Mouse (Mus musculus): ENCODE measurements around the gene Zfp985.
"Not testable (repeated sequence)": the region's sequence is repeated elsewhere in the genome, so short reads cannot be mapped to it uniquely, and the experiment has no call there.

Gene Zfp985

DNA sequence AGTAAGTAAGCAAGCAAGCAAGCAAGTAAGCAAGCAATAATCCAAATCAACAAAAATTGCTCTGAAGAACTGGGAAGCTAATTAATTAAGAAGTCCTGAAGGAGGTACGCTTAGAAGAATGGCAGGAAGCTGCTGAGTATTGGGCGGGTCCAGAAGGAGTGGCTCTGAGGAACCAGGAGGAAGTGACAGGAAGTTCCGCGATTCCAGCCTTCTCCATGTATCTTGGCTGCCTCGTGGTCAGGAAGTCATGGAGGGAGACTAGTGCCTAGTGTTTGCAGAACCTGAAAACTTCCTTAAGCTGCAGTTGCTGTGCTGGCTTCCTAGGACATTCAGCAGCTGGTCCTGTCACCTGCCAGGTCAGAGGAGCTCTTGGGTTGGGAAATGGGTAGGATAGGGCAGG is at the start of gene Zfp985:
TSS of gene Zfp985 (plus strand) at position 207 of the 400 bp plus-strand sequence.
- not testable (repeated sequence) for DNase-seq

DNA sequence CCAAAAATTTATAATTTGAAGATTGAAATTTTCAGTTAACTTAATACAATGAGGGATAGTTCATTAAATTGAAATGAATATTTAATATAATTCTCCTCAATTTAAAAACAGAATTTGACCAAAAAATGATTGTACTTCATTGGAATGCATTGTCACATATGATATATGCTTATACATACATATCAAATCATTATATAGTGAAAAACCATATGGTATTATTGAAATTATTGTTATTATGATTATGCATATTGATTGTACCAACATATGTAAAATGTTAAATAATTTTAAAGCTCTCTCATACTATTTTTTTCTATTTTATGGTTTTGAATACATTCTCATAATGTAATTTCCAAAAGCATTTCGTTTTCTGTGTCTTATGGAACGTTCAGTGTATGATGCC is 43.9 kb upstream of the Zfp985 start:
- DNase-seq: no peak

DNA sequence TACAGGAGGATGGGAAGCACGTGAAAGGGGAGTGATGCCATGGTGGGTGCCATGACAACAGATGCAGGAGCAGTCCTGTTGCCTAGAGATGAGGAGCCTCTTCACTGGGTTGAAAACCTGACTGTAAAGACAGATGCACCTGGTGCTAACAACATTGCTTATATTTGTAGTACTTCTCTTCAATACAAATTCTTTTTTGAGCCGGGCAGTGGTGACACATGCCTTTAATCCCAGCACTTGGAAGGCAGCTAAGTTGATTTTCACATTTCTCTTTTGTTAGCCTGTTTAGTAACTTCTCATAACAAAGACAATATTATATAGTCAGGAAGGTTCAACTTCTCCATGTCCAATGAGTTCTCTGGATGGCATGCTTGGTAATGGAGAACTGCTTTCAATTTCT is 34.1 kb upstream of the Zfp985 start:
- no peak for DNase-seq

DNA sequence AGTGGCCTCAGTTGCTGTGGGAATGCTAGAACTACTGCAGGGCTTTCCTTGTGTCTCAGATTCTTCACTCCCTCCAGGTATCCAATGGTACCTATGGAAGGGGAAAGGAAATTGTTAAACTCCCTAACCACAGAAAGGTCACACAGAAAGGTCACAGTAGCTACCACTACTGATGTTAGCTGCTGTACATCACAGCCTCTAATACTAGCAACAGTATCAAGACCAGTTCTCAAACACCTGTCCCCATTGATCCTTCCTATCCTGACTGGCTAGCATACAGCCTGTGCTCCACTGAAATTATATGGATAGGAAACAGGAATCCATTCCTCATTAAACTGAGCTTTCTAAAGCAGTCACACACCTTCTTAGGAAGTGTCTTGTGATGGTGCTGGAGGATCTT is 33.0 kb upstream of the Zfp985 start:
- DNase-seq: no peak

DNA sequence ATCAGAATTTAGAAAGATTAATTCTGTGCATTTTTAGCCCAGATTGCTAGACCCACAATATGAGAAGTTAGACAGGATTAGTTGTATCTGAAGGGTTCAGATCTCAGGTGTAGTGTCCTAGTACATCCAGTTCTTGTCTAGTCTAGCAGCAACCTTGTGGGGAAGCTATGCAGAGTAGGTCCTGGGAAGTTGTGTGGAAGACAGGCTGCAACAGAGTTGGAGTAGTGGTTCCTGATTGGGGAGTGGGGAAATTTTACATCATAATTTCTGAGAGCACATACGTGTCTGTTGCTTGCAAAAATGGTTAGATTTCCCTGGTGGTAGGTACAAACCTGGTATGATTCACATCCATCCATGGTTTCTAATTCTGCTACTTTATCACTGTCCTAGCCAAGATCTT is 28.0 kb upstream of the Zfp985 start:
- DNase-seq: no peak

DNA sequence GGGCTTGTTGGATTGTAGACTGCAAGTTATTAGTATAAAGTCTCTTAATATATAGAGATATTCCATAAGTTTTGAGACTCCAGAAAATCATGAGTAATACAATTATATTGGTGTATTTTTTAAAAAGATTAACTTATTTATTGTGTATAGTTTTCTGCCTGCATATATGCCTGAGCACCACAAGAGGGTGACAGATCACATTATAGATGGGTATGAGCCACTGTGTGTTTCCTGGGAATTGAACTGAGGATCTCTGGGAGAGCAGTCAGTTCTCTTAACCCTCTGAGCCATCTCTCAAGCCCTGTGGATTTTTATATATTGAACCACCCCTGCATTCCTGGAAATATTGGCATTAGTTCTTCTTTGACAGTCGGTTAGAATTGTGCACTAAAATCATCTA is 22.7 kb upstream of the Zfp985 start:
- no peak for DNase-seq

DNA sequence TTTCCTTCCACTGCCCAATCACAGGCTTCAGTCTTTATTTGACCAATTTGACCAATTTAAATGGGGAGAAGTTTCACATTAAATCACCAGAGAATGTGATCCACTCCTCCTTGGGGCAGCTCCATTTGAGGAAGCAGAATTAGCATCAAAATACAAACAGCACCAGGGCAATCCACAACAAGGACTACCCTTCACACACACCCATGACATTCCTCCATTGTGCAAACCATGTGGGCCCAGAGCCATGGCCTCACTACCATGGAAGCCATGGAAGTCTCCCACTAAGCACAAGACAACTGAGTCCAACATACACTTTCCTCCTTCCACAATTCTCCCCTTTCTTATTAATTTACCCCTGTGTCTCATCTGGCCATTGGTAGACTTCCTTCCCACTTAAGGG is 17.2 kb upstream of the Zfp985 start:
- DNase-seq: not testable (repeated sequence)

DNA sequence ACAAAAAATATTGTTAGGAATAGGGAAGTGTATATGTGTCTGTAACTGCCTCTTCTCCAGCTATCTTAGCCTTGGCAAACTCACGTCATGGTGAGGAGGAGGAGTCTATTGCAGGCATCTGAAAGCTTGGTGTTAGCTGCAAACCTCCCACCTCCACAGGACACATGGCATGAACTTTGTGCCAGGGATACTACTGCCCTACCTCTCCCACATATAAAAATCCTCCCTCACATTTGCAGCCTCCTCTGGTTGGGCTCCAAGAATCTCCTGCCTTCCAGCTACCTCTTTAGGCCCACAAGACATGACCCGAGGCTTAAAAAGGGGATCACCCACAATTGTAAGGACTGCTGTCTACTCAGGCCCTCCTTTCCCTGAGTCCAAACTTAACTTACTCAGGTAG is 15.4 kb upstream of the Zfp985 start:
- DNase-seq: no peak

DNA sequence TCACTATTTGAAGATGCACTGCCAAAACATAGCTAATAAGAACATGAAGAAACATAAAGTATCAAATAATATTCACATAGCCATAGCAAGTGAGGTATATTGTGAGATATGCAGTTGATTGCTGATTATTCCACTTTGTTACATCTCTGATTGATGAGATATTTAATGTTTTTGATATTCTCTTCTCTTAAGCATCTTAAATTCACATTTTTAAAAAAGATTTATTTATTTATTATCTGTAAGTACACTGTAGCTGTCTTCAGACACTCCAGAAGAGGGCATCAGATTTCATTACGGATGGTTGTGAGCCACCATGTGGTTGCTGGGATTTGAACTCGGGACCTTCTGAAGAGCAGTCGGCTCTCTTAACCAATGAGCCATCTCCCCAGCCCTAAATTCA is 13.2 kb upstream of the Zfp985 start, which contains the start of gene Gm16503:
TSS of gene Gm16503 (plus strand) at position 301 of the 400 bp plus-strand sequence.
- DNase-seq: not testable (repeated sequence)

DNA sequence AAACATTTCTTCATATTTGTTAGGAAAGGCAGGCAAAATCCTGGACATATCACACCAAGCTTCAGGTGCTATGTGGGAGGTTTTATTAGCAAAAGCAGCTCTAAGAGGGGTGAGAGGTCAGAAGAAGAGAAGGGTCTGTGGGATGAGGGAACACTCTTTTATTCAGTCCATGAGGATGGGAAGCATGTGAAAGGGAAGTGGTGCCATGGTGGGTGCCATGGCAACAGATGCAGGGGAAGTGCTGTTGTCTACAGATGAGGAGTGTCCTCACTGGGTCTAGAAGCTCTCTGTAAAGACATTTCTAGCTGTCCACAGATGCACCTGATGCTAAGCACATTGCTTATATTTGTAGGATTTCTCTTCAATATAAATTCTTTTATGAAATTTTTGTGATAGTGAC is 12.0 kb upstream of the Zfp985 start:
- no peak for DNase-seq

DNA sequence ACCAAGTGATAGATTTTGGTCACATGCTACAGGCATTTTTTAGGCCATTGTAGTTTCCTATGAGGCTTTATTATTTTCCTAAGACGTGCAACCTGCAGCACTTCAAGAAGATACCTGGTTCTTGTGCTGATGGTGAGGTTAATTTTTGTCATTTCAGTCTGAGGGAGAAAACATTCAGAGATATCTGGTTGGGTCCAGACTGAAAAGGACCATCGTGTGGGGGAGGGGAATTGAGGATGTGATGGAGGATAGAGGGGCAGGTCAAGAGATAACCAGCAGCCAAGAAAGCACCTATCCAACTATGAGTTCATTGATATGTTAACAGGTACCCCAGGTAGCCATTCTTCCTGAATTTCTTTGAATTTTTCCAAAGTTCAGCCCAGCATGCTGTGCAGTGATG is 1.3 kb downstream of the Zfp985 start:
- DNase-seq: not testable (repeated sequence)

DNA sequence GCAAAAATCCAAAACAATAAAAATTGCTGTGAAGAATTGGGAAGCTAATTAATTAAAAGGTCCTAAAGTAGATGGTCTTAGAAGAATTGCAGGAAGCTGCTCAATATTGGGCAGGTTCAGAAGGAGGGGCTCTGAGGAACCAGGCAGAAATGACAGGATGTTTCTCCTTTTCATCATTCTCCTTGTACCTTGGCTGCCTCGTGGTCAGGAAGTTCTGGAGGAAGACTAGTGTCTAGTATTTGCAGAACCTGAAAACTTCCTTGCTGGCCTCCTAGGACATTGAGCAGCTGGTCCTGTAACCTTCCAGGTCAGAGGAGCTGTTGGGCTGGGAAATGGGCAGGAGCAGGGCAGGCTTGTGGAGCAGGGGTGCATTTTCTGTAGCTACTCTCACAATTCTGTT is 3.8 kb downstream of the Zfp985 start:
- DNase-seq: not testable (repeated sequence)

DNA sequence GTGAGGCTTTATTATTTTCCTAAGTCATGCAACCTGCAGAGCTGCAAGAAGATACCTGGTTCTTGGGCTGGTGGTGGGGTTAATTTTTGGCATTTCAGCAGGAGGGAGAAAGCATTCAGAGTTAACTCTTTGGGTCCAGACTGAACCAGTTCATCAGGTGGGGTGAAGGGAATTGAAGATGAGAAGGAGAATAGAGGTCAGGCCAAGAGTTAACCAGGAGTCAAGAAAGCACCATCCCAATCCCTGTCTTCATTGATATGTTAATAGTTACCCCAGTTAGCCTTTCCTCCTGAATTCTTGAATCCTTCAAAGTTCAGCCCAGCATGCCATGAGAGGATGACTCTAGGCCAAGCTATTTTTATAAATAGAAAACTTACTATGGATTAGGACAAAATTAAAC is 4.9 kb downstream of the Zfp985 start:
- DNase-seq: not testable (repeated sequence)

DNA sequence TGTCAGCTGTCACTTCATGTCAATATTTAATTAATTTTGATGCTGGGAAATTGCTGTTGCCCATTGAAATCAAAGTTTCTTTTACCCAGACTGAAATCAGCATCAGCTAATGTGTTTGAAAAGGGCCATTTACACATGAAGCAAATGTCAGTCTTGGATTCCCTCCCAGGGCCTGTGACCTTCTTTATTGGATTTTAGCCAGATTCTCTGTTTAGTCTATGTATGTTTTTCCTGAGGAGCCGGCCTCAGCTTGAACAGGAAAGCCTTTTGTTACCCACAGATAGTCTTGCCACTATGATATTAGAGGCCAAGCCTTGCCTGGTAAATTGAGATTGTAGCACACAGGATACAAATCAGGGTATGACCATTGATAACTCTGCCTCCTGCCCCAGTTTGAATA is 6.0 kb downstream of the Zfp985 start:
- DNase-seq: not testable (repeated sequence)

DNA sequence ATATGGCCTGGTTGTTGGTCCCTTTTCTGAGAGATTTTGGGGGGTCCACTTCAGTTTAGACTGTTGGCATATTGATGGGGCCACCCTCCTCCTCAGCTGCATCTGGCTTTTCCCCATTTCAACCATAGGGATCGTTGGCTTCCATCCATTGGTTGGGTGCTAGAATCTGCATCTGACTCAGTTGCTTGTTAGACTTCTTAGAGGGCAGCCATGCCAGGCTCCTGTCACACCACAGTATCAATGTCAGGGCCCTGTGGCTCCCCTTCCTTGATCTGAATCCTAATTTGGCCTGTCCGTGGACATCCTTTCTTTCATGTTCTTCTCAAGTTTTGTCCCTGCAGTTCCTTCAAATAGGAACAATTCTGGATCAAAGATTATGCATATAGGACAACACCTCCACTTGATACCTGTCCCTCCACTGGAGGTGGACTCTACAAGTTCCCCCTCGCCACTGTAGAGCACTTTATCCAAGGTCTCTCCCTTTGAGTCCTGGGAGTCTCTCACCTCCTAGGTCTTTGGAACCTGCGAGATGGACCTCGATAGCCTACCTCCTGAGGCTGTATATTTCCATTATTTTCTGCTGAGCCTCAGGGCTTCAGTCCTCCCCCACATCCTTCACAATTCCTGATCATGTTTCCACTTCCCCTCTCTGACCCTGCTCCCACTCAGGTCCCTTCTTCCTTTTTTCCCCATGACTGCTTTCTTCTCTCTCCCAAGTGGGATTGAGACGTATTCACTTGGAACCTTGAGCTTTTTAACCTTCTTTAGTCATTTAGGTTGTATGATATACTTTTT is 12.5 kb downstream of the Zfp985 start:
- no peak for DNase-seq

DNA sequence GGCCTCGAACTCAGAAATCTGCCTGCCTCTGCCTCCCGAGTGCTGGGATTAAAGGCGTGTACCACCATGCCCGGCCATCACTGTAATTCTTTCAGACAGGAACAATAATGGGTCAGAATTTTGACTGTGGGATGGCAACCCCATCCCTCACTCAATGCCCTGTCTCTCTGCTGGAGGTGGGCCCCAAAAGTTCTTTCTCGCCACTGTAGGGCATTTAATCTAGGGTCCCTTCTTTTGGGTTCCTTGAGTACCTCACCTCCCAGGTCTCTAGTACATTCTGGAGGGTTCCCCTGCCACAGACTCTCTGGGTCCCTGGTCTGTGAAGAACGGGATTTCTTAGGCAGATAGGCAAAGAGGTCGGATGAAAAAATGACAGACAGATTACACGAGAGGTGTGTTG is 18.1 kb downstream of the Zfp985 start:
- not testable (repeated sequence) for DNase-seq

DNA sequence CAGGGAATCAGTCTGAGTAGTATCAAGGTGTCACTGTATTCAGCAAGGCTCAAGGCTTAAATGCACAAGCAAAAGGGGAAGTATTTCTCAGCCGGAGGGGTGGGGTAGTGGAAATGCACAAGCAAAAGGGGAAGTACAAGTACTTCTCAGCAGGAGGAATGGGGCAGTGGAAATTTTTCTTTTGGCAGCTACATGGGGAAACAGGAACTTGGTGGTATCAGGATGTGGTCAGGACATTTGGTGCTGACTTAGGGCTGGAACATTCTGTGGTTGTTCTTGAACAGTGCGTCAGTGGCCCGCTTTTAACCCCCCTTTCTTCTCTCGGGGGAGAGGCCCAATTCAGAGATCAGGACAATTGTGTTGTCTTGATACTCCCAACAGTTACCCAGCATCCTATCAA is 26.3 kb downstream of the Zfp985 start:
- DNase-seq: not testable (repeated sequence)

DNA sequence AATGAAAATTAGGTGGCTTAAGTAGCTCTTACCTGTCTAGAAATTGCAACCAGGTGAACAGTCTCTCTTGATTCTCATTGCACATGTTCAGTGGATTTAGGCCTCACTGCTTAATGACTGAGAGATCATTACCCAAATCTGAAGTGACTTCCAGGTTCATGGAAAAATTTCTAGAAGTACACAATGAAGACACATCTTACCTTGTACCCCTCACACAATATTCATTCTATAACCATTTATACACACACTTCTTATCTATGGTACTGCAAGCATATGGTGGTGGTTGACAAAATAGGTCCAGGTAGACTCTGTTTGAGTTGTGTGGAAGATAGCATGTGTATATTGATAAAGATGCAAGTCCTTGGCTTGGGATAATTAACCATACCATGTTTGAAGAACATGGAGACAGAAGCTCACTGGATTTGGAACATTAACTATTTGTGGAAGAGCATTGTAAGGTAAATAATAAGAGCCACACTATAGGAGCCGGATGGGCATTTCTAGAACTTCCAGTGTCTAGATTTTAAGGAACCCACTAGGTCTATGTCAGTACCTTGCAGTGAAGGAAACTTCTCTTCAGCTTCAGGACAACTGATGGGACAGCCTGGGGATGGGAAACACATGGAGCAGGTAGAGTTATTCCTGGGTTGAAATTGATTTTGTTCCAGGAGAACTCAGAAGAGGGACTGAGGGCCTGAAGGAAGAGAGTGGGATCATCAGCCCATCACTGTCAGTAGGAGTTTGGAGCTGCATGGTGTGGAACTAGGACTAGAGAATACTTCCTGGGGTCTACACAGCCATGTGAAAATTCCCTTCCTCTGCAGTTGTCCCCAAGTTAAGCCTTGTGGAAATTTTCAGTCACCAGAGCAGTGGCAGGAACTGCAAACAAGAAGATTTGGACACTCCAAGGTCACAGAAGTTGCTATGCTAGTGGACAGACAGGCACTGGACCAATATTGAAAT is 33.7 kb downstream of the Zfp985 start:
- DNase-seq: no peak

DNA sequence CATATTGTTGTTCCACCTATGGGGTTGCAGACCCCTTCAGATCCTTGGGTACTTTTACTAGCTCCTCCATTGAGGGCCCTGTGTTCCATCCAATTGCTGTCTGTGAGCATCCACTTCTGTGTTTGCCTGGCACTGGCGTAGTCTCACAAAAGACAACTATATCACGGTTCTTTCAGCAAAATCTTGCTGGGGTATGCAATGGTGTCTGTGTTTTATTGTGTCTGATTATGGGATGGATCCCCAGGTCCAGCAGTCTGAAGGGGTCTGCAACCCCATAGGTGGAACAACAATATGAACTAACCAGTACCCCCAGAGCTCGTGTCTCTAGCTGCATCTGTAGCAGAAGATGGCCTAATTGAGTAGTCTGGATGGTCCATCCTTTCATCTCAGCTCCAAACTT is 41.6 kb downstream of the Zfp985 start:
- not testable (repeated sequence) for DNase-seq

DNA sequence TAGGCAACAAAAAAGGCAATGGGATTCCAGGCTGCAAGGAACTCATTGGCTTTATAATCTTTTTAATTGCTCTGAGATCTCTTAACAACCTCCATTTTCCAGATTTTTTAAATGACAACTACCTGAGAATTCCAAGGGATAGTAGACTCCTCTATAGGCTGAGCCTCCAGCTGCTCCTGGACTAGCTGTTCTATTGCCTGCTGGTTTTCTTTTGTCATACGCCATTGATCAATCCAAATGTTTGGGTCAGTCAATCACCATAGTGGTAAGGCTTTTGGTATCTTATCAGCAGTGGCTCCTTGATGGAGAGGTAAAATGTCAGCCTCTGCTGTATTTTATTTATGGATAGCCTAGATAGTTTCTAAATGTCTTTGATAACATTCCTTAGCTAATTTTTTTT is 44.6 kb downstream of the Zfp985 start:
- no peak for DNase-seq

DNA sequence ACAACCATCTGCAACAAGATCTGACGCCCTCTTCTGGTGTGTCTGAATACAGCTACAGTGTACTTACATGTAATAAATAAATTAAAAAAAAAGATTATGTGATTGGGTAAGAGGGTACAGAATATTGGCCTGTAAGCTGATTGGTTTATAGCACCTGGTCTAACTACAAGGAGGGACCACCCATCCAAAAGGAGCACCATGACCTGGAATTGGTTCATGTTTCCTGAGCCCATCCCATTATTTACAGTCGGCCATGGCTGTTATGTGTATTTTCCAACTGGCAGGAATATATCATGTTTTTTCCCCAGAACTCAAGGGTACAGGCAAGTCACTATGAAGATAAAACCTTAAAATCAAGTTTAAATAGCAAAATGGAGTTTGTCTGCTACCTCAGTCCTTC is 45.8 kb downstream of the Zfp985 start:
- DNase-seq: no peak

DNA sequence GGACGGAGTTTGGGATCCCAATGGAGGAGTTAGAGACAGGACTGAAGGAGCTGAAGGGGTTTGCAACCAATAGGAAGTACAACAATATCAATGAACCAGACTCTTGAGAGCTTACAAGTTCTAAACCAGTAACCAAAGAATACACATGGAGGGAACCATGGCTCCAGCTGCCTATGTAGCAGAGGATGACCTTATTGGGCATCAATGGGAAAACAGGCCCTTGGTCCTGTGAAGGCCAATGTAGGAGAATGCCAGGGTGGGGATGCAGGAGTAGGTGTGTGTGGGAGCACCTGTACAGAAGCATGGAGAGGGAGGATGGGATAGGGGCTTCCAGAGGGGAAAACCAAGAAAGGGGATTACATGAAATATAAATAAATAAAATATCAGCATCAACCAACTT is 48.8 kb downstream of the Zfp985 start:
- no peak for DNase-seq

DNA sequence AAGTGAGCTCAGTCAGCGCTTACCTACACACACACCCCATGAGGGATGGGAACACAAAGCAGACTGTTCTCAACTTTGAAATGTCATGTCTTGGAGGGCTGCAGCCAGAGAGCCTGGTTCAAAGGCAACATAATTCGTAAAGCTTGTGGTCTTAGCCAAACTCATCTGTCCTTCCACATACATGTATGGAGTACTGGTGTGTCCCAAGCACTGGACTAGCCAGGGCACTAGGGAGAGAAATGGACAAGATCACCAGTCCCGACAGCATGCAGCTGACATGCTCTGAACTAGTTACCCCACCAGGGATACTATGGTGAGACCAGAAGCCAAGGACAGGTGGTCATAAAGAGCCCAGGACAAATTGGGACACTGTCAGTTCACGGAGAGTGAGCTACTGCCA is 50.7 kb downstream of the Zfp985 start:
- no peak for DNase-seq

DNA sequence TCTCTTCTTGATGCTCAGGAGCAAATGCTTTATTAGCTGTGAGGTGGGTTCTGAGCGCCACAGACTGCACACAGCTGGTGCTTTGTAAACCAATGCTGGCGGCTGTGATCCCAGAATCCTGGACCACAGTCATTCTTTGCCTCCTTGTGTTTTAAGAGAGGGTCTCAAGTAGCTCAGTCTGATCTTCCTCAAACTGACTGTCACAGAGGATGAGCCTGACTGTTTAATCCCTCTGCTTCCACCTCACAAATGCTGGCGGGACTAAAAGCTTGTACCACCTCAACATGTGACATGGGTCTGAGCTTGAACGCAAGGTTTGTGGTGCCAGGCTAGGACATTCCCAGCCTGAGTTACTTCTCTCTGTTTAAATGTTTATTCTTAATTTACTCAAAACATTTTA is 52.4 kb downstream of the Zfp985 start:
- DNase-seq: no peak

Data from right cerebral cortex, adult 18-20 months (tissue).